Mouse (Mus musculus): Measurements from ENCODE around the gene Adipor2. TPM values are rescaled to one million over a fixed set of nuclear protein-coding genes. Genes with fewer than 3 reads are reported as not detected.

Adipor2 gene
- total RNA-seq, 1 experiment from 2014 or later, result 139 TPM

DNA sequence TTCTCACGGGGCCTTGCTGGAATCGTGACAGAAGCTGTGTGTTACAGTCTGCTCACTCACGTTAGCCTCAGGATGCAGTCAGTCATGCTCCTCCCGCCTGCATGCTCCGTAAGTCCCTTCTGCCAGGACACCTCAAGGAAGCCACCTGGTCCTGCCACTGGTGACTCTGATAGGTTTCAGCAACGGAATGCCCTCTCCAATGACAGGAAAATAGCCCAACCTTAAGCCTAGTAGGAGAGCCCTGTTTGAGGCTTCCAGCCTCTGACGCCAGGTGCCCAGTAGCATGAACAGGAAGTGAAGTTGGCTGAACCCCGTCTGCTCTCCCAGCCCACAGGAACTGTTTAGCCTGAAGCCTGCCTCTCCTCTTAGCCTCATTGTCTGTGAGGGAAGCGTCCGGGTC, 71.2 kb downstream of the Adipor2 start:
- DNase-seq, result no peak

DNA sequence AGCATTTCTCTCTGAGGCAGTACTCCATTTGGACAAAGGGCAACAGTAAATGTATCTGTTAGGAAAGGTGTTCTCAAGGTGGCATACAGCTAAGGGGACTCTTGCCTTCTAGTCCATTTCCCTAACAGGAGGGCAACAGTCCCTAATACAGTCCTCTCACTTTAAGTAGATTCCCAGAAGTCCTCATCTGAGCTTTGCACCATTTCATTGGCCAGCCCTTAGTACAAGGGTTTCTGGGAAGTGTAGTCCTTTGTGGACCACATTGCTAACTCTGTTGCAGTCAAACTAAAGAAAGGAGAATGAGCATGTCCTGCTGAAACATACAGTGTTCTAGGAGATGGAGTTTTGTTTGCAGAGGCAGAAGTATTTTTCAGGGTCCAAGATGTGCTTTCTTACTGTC, 76.1 kb downstream of the Adipor2 start:
- DNase-seq, result no peak

DNA sequence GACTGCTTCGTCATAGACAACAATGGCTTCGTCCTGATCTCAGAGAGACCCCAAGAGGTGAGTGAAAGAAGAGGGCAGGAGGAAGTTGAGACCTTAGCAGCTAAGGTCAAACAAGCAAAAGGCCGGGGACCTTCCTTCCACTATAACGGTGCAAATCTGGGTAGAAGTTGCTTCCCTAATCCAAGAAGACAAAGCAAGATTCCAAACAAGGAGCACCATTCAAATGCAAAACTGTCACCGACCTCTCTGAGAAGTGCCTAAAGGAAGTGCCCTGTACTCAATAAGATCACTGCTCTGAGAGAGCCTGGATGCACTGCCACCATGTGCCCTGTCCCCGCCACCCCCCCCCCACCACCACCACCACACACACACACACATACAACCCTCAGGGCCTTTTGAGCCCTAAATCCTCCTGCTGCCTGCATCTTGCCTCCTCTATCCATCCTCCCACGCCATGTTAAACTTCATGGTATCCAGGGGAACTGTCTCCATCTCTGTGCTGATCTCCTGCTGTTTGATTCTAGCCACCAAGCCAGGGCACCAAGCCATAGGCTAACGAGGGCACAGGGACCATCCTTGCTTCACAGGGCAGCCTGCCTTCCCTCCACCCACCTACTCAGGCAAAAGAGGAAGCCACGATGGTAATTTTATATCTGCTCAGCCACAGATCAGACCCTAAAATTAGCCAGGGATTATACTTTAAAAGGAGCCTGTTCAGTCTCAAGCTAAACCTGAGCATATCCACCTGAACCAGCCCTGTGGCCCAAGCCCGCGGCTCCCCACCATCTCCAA, 79.2 kb downstream of the Adipor2 start:
- DNase-seq, result no peak

DNA sequence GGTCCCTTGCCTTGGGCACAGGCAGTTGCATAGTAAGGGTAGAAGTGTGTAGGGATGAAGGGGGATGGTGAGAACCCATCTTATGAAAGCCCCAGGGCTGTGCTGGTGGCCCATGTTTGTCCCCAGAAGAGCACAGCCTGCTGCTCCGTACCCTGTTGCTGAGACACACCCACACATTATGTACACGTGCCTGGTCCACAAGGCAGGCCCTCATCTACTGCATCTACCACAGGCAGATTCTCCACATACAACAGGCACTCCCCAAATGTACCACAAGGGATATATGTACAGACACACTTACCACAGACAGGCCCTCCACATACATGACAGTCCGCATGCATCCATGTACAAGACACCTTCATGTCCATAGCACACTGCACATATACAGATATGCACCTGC, 80.2 kb downstream of the Adipor2 start:
- DNase-seq, result no peak

DNA sequence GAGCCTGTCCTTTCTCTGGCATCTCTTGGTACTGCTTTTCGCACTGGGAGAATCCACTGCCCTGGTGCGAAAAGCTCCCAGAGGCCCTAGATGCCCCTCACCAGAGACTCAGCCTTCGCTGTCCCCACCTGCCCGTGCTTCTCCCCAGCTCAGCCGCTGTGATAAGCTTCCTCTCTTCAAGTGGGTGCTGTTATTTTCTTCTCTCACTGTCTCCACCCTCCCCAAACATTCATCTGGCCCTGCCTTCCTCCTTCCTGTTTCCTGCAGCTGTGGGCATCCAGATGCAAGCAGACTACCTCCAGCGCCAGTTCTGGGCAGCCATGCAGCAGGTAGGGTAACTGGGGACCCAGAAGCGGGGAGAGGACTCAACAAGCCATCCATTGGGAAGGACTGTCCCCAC, 81.4 kb downstream of the Adipor2 start:
- DNase-seq, result no peak

DNA sequence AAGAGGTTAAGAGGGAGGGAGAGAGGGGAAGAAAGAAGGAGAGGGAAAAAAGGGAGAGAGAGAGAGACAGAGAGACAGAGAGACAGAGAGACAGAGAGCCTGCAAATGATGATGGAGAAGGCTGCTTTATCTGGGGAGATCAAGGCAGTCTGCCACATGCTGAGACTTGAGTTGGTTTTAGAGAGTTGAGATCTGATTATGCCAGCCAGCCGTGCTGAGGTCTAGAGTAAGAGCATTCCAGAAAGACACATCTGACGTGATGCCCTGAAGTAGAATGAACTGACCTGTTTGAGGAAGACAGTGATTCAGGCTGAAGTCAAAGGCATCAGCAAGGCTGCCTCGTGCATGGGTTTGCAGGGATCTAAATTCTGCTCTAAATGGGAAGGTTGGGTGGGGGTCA, 83.7 kb downstream of the Adipor2 start:
- no peak for DNase-seq

DNA sequence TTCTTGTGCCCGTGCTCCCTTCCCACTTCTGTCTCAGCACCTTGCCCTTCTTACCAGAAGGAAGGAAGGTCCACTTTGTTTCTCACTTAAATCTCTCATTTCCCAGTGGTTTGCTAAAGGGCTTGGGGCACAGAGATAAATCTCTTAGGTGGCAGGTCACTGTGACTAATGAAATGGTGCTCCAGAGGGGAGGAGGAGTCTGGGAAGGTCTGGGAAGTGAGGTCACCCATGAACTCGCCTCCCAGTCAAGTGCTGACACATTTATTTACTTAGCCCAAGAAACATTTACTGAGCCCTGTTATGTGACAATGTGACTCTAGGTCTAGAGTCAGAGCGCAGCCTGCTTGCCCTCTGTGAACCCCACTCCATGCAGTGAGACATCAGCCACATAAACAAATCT, 84.3 kb downstream of the Adipor2 start:
- DNase-seq, result no peak

DNA sequence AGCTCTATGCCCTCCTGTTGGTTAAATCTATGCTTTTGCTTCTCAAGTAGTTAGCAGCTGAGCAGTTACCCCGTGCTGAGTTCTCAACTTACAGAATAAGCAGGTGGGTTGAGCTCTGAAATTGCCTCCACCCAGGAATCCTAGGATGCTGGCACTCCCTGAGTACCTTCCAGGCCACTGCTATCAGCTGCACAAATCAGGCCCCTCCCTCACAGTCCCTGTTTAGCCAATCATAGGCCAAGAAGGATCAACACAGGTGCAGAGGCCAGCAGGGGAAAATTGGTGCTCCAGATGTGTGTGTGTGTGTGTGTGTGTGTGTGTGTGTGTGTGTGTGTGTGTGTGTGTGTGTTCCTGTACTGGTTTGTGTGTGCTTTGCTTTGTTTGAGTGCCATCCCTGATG, 85.4 kb downstream of the Adipor2 start:
- DNase-seq, result no peak

DNA sequence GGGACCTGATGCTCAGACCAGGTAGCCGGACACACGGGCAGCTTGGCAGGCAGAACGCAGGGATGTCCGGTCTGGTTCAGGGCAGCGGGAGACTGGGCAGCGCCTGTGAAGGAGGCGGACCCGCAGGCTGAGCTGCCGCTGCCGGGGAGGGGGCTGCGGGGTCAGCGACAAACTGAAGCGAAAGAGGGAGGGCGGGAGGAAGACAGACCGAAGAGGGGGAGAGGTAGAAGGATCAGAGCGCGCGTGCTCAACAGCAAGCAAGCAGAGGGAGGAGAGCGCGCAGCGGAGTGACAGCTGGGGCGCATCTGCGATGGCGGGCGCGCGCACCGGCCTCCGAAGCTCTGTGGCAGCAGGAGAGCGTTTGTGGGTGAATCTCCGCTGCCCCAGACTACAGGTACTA, 87.0 kb downstream of the Adipor2 start, which contains the start of gene Lrtm2:
TSS of gene Lrtm2 (minus strand) at position 261 of the 400 bp plus-strand sequence.
- no peak for DNase-seq

DNA sequence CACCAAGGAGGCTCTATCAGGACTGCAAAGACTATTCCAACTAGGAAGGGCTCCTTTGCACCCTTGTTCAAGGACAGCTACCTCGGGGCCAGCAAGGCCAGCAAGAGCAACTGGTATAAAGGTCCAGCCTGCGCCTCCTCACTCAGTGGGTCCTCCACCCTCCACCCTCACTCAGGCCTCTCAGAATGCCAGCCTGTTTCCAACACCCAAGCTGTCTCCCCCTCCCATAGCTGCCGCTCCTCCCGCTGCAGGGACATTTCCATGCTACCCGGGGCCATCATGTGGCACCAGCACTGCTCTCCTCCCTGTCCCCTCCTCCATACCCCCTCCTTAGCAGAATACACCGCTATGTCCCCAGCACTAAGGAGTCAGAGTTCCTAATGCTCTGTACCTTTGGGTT, 87.6 kb downstream of the Adipor2 start:
- DNase-seq, result no peak

DNA sequence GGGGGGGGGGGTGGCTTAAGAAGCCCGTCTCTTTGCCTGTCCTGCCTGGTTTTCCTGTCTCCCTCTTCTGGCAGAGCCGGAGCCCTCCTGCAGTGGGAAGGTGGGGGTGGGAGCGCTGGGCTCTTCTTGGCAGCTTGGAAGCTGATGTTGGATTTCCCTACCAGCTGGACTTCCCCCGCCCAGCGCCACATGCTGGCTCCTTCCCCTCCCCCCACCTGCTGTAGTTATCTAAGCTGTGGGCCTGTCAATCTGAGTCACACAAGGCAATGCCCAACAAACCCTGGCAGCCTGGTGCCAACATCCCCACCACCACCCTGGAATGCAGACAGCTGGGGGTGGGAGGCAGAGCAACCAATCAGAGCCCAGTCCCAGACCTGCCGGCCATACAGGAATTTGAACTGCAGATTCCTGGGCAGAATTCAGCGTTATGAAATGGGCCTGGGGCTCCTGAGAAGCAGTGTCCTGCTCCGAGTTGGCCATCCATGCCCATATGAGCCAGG, 88.2 kb downstream of the Adipor2 start:
- DNase-seq, result peak; percentile 35

DNA sequence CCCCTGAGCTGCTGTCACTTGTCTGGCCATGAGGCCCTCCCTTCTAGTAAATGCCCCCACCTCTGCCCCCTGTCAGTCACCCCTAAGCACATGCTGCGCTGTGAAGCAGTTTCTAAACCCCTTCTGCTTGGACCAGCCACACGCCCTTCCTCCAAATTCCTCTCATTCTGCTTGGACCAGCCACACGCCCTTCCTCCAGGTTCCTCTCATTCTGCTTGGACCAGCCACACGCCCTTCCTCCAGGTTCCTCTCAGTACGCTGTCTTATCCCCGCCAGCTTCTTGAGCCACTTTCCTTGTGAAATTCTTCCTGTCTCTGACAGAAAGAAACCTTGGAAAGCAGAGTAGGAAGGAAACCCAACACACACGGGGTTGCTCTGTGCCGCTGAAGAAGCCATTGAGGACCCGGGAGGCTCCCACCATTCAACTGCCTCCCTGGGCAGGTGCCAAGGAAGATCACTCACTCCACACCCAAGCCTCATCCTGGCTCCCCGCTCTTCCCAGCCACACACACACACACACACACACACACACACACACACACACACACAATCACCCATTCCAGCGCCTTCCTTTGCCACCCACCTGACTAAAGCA, 88.9 kb downstream of the Adipor2 start:
- no peak for DNase-seq

DNA sequence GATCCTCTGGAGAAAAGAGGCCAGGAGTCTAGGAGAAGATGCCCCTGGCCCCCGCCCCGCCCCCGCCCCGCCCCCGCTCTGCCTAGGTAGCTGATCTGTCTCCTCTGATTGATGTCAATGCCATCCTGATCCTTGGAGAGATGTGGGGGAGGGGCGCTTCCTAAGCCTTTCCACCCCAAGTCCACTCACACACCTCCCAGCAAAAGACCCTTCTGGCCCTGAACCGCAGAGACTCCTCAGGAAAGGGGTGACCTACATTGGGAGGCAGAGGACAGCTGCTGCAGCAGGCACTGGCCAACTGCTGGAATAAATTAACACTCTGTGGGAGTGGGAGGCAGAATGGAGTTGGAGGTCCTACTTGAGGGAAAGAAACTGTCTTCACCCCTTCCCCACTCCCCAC, 91.0 kb downstream of the Adipor2 start:
- no peak for DNase-seq

DNA sequence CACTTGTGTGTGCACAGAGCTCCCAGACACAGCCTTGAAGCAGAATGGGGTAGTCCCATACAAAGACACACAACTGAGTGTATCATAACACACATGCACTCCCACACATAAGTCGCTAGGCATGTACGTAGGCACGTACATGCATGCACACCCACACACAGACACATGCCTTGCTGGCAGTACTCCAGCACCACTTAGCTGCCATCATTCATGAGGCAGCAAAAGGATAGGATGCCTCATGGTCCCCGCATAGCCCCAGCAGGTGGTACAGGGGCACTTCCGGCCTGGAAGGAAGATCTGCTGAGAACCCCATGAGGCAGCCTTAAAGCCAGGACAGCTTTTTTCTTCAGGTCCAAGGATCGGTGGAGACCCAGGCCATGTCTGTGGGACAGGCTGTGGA, 91.5 kb downstream of the Adipor2 start:
- no peak for DNase-seq

DNA sequence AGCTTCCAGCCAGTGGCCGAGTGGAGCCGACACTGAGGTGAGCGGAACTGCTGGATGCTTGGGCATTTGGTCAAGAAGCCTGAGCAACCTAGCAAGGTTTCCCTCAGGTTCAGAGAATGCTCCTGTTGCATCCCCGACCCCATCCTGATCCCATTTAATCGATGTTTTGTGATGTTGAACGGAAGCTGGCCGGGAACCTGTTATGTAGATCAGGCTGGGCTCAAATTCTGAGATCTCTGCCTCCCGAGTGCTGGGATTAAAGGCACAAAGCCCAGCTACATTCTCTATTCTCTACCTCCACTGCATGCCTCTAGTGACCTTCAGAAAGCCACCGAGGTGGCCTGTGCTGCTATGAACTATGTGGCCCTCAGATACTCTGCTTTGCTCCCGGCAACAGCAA, 92.7 kb downstream of the Adipor2 start:
- no peak for DNase-seq

DNA sequence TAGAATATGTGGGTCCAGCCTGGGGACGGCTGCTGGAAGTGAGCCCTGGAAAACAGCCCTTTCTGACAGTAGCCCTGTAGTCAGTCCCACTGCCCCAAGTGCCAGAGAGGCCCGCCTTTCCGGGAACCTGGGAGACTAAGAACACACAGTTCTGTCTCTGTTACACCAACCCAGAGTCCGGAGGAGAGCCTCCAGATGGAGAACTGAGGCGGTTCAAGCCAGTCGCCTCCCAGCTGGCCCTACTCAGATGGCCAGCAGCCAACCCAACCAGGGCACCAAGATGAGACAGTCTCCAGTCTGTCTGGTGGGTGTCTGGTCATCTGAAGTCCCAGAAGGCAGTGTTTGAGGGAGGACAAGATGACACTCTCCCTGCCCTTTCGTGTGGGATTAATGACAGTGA, 95.8 kb downstream of the Adipor2 start:
- DNase-seq, result no peak

DNA sequence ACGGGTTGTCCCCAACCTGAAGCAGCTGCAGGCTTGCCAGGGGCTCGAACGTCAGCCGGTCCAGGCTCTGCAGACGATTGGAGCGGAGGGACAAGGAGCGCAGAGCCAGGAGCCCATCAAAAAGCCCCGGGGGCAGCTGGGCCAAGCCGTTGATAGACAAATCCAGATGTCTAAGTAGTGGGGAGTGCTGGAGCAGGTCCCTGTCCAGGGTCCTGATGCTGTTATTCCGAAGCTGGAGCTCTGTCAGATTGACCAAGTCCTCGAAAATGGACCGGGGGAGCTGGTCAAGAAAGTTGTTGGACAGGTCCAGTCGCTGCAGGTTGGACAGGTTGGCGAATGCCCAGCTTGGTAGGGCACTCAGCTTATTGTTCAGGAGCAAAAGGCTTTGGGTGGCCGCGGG, 97.0 kb downstream of the Adipor2 start:
- DNase-seq, result peak; percentile 42

DNA sequence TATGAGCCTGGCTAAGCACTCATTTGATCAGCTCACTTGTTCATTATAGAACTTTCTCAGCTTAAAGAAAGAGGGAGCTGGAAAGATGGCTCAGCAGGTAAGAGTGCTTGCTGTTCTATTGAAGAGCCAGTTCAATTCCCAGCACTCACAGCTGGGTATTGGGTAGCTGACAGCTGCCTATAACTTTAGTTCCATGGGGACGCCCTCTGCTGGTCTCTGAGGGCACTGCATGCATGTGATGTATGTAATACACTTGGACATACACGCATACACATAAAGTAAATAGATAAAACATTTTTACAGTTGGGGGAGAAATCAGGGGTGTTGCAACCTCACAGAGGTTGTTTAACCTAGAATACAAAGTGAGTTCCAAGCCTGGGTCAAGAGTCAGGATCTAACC, 98.1 kb downstream of the Adipor2 start:
- DNase-seq, result no peak

DNA sequence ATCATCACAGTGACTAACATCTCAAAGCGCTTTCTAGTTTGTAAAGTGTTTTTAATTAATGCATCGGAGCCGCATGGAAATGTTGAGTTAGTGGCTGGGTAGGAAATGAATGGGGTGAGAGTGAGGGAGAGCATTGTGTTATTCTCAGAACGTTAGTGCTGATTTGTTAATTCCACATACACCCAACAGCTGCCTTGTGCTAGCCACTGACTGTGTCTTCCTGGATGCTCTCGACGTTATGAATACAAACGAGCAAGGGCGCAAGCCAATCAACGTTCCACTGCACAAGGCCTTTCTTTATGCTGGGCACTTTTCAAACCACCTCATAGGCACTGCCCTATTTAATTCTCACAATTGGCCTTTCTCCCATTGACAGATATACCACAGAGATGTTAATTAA, 98.8 kb downstream of the Adipor2 start:
- no peak for DNase-seq

DNA sequence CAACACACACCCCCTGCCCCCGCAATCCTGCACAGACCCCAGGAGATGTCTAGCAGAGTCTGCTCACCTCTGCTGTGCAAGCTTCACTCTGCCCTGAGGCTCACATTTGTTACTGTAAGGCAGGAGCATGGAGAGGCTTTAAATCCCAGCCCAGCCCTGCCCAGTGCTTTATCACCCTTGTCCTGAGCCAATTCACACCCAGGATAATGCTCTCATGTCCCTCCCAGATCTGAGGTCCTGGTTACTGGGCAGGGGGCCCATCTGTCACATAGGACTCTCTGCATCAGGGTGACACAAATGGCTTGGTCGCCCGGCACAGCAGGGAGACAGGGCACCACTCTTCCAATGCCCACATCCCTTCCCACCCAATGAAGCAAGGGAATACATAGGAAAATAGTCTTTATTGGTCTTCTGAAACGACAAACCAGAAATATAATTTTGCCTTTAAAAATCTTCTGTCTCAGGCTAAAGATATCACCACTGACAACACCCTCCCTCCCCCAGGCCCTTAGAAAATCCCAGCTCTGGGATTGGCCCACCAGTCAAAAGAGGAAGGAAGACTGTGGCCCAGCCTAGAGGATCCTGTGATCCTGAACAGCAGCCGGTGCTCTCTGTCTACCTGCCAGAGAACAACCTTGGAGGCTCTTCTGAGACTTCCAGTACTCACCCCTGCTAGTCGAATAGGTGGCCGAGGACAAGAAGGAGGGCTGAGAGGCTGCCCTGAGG, 102.6 kb downstream of the Adipor2 start:
- peak; percentile 0 for DNase-seq

DNA sequence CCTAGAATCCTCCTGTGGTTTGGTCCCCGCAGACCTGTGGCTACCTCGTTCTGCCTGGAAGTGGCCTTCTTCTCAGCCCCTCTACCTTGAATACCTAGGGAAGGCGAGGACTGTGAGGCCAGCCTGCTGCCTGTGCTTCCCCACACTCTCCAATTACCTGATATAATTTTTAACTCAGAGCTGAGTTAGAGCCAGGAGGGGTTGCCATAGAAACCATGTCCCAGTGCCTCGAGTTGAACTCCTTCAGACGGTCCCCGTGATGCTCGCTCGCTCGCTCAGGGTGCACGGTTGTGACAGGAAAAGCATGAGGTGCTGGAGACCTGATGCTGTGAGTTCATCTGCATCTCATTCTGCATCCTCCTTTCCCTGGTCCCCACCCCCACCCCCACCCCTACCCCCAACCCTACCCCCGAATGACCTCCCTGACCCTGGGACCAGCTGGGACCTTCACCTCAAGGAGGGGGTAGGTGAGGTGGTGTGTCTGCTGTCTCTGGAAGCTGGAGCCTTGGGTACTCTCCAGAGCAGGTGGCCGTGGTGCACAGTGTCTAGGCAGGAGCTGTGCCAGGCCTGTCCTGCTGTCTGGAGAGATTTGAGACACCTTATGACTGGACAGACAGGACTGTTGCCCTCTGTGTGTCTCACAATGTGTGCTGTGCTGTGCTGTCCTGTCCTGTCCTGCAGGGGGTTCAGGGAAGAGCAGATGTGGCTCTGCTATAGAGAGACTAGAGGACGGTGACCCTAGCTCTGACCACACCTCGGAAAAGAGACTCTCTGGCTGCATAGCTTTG, 103.7 kb downstream of the Adipor2 start:
- peak; percentile 0 for DNase-seq

DNA sequence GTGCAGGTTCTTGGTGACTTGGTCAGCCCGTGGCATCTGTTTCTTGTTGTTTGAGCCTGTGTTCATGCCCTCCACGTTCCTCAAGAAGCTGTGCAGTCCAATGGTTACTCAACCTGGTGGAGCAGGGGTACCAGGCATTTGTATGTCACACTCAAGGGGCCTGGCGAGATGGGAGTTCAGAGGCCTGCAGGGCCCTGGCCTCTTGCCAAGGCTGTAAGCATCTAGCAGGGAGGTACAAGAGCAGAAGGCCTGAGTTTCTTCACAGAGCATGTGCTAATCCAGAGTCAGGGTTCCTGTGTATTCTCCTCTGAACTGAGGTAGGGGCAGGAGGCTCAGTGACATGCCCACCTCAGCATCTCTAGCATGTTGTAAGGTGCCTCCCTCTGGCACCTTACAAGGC, 104.4 kb downstream of the Adipor2 start:
- no peak for DNase-seq

DNA sequence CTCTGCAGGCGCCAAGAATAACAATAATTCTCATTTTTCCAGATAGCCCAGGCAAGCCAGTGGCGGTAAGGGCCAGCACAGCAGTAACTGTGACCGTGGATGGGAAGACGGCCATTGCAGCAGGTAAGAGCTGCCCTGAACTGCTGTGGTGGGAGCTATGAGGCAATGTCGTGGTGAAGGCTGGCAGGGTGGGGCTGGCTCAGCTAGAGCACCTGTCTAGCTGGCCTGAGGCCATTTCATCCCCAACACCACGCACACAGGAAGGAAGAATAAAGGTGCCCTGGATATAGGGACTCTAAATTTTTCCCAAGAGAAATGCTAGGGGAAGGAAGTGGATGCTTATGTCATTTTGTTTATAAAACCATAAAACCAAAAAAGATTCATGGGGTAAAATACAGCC, 105.1 kb downstream of the Adipor2 start:
- DNase-seq, result no peak

Data from adrenal gland, postnatal 25 days (tissue).